Mouse (Mus musculus): ENCODE data around the gene Itgav. TPM values are rescaled to one million over a fixed set of nuclear protein-coding genes. Genes with fewer than 3 reads are reported as not detected.
A peak's percentile ranks its signal among the peaks of the same experiment; 100 is the strongest.

Itgav gene
- total RNA-seq, 2 experiments from 2014 or later, result 39.0 to 41.1 TPM

DNA sequence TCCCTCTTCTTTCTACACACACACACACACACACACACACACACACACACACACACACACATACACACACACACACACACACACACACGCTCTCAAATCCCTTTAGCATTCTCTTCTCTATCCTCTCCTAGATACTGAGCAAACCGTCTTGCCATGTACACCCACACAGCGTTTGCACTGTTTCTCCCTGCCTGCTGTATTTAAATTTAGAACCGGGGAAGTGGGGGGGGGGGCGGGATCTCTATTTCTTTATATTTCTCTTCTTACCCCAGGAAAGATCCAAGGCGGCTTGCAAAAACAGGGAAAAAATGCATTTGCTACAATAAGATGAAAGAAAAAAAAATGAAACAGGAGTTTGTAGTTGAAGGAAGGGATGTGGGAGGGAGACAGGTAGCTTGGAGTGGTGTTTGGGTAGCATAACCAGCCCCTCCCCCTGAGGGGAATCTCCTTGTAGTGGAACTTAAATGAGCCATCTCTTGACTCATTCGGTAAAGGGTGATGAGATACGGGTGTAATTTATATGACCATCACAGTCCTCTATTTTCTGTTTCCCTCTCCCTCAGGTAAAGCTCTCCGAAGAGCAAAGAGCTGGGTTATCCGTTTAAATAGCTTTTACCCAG lies 89.2 kb downstream of the Itgav start:
- DNase-seq, result peak in 1 of 2 experiments; percentile 9

DNA sequence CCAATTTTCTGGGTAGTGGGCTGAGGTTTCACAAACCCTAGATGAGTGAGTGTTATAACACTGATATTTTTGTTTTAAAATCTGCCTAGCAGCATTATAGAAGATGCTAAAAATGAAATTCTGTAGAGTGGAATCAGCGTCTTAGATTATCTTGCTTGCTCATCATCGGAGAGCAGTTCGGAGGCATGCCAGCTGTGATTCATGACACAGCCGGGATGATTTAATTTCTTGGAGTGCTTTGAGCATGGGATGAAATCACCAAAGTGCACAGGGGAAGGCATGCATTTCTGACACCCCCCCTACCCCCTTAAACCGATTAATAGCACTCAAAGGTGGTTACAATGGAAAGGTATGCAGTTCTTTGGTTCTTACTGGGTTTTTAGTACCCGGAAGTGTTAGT lies 89.8 kb downstream of the Itgav start:
- DNase-seq, result peak; percentile 13 to 36

DNA sequence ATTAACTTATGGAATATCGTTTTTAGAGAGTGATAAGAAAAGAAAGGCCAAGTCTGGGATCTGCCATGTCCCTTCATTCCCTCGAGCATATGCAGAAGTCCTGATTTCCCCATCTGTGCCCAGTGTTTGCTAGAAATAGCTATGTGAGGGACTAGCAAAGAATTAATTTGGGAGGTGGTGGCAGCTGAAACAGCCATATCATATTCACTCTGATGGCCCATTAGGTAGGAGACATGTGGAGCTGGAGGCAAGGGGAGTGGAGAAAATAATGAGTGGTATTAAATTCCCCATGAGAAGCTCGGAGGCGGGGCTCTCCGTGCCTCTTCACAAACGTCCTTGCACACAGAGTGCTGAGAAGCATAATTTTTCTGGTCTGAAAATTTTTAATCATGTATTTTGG lies 92.0 kb downstream of the Itgav start:
- DNase-seq, result no peak

DNA sequence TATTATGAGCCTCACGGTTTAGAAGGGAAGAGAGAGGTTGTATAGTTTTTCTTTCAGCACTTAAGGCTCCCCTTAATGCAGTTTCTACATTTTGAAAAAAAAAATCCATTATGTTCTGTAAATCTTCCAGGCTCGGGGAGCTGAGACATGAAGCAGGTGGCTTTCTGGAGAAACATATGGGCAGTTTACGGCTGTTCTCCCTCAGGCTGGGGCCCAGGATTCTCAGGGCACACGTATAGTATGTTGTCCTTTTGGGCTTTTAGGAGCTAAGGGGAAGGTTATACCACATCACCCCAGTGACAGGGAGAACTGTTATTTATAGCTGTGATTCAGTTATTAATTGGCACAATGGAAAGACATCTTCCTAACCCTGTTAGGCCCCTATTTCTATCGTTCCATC lies 101.0 kb downstream of the Itgav start:
- DNase-seq, result no peak

DNA sequence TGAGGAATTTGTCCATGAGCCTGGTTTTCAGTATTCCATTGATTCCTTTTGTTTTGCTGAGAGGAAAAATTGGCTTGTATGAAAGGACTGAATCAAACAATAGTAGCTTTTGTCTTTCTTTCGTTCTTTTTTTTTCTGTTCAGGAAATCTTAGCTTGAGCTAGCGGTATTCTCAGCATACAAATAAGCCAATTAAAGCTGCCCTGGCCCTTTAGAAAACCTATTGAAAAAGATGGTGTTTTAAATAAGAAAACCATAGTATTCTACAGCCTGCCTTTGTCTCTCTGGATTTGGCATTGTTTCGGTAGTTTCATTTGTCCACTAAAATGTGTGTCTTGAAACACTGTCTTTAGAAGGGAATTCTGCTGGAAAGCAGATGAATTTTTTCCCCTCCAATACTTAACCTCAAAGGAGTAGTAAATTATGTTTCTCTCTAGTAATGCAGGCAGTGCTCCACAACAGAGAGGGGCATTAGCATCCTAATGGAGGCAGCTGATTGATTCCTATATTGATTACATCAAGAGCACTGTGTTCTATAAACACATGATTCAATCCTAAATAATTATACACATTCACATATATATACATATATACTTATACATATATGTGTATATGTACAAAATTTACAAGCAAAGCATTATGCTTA lies 104.8 kb downstream of the Itgav start:
- DNase-seq, result no peak

DNA sequence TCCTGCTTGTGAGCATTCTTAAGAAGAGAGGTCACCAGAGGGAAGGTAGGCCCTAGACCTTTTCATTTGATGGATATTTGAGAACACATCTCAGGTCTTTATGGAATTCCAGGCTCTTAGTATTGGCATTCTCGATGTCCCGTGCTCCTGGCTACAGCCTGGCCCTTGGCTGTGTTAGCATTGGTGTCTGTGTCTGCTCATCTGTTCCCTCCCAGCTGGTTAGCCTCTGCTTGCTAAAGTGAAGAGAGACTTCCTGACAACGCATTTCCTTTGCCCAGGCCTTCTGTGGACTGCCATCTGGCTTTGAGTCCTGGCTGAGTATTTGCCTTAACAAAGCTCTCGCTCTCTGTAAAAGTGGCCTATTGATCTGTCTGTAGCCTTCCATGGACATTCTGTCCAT lies 108.7 kb downstream of the Itgav start:
- peak; percentile 6 to 17 for DNase-seq

DNA sequence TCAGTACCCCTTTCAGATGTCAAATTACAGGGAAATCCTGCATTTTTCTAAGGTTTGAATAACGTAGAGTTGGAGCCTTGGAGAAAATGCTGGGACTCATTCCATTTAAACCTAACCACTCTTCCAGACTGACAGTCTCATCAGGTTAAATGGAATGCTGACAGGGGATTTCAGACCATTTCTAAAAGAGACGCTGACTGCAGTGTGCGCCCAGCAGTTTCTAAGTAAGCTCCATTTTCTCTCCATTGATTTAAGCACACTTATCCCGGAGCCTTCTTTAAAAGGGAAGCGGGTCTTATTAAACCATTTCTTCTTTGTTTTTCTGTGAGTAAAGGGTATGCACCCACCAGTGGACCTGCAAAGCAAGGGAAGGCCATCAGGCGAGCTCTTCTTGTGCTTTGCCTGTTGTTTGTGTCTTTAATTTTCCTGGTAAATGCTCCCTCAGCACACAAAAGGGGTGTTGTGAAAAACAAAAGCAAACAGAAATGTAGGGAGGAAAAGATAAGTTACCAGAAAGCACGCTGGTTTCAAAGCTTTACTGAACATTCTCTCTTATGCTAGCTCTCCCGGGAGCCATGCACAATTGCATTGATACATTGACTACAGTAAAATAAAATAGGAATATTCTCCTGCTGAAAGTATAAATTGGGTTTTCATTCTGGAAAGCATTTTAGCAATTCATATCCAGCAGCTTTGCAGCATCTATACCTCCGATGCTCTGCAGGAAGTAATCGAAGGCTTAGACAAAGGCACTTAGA lies 111.3 kb downstream of the Itgav start:
- DNase-seq, result no peak

DNA sequence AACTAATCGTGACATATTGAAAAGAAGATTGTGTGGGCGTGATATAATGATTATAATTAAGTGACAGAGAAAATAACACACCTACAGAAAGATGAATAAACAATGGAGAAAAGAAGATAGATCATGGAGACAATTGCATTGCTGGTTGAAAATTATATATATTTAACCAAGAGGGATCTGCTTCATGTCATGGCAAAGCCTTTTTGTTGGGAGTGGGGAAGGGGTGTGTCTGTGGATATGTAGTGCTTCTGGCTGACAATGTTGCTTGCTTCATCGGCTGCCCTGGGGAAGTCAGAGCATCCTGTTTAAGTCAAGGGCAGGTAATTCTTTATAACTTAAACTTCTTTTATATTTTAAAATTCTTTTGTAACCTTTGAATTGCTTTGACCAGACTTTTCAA lies 124.3 kb downstream of the Itgav start:
- DNase-seq, result no peak

DNA sequence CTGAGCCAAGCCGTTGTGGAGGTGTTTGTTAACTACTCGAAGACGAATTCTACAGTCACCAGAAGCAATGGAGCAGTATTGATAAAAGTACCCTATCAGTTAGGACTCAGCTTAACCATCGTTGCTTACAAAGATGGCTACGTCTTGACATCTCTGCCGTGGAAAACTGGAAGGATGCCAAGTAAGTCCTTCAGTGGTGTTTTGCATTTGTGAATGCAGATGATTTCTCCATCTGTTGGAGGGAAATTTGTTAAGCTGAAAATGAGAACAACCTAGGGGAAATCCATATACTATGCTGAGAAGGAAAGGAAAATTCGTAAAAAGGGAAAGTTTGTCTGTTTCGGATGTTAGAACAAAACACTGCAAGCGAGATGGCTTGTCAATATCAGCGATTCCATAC lies 129.2 kb downstream of the Itgav start:
- no peak for DNase-seq

DNA sequence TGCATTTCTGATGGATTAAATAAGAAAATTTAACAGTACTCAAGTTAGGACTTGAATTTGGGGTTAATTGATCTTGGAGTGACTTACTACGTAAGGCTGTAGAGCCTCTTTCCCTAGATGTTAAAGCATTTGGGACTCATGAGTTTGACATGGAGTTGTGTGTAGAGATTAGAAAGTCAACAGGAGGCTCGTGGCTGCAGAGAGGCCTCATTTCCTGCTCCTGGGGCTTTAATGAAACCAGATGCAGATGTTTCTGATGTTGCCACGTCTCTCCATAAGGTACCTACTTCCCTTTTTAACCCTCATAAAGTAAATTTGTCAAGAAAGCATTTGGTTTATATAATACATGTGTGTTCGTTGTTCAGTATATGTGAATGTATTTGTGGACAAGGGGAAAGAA lies 132.0 kb downstream of the Itgav start:
- no peak for DNase-seq

Other genes with a start within 250 kb of the Itgav start
- 10 to 100 TPM; 56.8 to 60.7 TPM for gene Zc3h15, start 80.0 kb upstream of the Itgav start, total RNA-seq (2021)
- gene Fam171b, start 88.2 kb downstream of the Itgav start, total RNA-seq (2021), result under 1 TPM; 0.52 to 0.80 TPM
- gene Zswim2, start 216.8 kb downstream of the Itgav start, total RNA-seq (2021), result not detected
- under 1 TPM; 0.75 to 0.77 TPM for gene Gm13698, start 231.3 kb downstream of the Itgav start, total RNA-seq (2021)
- under 1 TPM; 0.75 to 0.77 TPM for gene Gm13693, start 237.1 kb downstream of the Itgav start, total RNA-seq (2021)
- gene Gm13695, start 242.9 kb downstream of the Itgav start, total RNA-seq (2021), result under 1 TPM in 1 of 2 experiments, not detected in 1; 0.75 TPM
- gene Gm13696, start 248.7 kb downstream of the Itgav start, total RNA-seq (2021), result under 1 TPM; 0.75 to 0.77 TPM